Mouse (Mus musculus) urinary bladder, postnatal 14 days (tissue): ENCODE results near the gene Pfkfb4.

ENCODE experiments used
- DNase-seq: peaks from one replicate; pipeline ENCODE4 v3.0.0; 2021; ENCODE audit warnings: low spot score

Pfkfb4 gene

DNA sequence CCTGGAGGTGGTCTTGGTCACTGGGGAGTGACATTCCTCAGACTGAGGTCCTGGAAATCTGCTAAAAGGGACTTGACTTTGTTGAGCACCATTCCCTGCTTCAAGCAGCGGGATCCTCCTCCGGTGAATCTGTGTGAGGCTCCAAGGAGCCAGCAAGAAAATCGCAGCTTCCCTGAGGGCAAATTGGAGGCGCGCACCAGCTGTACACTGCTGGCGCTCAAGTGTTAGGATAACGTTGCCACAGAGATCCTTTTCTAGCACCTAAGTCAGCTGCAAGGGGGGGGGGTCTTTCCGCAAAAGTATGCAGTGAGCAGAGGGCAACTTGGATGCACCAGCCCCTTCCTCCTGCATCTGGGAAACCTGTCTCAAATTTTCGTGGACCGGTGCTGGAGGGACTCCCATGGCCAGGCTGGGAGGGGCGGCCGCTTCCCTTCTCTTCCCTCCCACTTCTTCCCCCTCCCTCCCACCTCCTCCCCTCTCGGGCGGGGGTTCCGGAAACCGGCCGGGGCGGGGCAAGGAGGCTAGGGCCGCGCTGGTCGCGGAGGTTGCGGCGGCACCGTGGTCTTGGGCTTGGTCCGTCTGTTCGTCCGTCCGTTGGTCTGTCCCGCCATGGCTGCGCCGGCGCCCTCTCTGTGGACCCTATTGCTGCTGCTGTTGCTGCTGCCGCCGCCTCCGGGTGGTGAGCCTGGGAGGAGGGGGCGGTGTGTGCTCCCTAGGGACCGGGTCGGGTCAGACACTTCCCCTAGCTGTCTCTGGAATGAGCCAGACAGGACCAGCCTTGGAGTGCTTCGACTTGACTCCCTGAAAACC is 46.7 kb downstream of the Pfkfb4 start, which contains the start of gene Shisa5:
TSS of gene Shisa5 (plus strand) at position 480 of the 810 bp plus-strand sequence.
- peak; percentile 88 for DNase-seq

DNA sequence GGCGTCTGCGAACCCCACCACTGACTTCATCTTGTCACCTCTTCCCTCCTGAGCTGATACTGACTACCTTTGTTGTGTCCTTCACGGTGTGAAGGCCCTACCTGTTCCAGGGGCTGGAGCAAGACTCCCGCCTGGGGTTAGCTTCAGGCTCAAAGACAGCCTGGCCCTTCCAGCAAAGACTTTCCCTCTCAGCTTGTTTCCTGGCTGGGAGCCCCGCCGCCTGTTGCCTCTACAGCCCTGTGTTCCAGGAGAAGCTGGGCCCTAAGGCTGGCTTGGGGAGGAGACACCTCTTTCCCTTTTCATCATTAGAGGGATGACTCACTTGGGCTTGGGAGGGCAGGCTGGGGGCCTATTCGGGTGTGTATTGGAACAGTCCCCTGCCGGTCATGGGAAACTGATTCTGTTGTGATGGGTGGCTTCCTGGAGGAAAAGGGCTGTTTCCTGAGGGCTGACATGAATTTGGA is 47.4 kb downstream of the Pfkfb4 start:
- peak; percentile 62 for DNase-seq

DNA sequence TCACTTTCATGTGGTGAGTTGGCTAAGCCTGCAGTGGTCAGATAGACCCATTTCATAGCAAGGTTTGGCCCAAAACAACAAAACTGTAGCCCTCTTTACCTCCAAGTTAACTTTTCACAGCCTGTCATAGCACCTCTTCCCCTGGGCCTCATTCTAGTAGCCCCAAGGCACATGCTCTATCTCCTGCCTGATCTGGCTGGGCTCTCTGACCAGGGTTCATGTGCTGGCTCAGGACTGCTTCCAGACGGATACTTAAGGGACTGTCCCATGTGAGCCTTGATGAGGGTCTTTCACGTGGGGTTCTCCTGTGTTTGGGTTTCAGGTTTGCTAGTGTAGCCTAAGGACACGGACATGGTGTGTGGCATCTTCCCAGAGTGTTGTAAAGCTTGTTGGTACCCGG is 48.1 kb downstream of the Pfkfb4 start:
- no peak for DNase-seq

DNA sequence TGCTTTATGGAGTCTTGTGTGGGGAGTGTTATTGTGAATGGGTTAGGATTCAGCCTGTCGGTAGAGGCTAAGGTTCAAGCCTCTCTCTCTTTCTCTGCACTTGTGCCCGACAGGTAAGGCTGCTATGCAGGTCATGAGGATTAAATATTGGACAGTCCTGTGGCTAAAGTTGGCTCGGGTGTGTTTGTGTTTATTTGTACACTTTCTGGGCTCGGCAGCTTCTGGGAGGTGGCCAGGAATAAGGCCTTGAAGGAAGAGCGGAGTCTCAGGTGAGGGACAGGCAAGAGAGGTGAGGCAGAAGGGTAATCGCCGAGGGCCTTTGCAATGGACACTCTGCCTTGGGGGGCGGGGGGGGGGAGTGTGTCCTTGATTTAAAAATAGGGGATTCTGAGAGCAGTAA is 48.6 kb downstream of the Pfkfb4 start:
- DNase-seq, result no peak

DNA sequence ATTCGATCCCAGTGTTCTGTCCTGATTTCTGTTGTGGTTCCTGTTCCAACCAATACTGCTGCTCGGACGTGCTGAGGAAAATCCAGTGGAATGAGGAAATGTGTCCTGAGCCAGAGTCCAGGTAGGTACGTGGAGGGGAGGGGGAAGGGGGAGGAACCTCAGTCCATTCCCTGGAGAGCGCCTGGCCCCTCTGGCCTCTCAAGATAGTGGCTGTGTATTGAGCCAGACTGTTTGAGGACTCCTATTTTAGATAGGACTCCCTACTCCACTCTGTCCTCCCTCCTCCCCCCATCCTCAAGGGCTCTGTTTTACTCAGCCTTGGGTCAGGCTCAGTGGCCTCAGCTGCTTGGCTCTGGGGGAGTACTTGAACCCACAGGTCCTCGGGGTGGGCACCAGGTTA is 49.3 kb downstream of the Pfkfb4 start:
- no peak for DNase-seq

DNA sequence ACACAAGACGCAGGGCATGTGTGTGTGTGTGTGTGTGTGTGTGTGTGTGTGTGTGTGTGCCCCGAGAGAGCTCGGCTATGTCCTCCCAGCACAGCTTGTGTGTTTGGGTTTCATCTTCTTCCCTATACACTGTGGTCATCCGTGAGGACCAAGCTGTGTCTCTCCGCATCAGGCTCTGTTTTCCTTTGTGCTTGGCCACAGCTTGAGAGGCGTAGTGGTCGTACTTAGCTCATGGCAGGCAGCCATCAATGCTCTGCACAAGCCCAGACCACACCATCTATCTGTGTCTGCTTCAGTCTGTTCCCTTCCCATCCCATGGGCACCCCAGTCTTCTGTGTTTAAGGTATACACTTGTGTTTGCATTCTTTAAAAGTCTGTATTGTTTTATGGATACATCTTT is 49.8 kb downstream of the Pfkfb4 start:
- no peak for DNase-seq

DNA sequence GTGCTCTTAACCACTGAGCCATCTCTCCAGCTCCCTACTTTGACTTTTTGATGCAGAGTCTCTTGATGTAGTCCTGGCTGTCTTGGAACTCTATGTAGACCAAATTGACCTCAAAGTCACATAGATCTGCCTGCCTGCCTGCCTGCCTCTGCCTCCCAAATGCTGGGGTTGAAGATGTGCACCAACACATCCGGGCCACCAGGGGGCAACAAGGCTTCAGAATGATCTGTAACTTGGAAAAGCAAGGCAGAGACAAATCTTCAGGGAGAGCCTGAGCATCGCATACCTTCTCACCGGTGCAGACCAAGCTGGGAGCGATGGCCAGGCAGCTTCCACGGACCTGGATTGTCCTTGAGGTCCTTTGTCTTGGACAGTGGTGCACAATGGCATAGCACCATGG is 54.7 kb downstream of the Pfkfb4 start:
- DNase-seq, result no peak

DNA sequence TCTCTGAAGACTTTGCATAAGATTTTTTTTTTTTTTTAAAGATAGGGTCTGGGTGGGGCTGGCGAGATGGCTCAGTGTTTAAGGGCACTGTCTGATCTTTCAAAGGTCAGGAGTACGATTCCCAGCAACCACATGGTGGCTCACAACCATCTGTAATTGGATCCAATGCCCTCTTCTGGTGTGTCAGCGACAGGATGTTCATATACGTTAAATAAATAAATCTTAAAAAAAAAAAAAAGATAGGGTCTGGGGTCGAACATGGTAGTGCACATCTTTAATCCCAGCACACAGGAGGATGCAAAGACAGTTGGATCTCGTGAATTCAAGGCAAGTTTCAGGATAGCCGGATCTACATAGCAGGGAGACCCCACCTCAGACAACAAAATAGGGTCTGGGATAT is 57.7 kb downstream of the Pfkfb4 start:
- no peak for DNase-seq

DNA sequence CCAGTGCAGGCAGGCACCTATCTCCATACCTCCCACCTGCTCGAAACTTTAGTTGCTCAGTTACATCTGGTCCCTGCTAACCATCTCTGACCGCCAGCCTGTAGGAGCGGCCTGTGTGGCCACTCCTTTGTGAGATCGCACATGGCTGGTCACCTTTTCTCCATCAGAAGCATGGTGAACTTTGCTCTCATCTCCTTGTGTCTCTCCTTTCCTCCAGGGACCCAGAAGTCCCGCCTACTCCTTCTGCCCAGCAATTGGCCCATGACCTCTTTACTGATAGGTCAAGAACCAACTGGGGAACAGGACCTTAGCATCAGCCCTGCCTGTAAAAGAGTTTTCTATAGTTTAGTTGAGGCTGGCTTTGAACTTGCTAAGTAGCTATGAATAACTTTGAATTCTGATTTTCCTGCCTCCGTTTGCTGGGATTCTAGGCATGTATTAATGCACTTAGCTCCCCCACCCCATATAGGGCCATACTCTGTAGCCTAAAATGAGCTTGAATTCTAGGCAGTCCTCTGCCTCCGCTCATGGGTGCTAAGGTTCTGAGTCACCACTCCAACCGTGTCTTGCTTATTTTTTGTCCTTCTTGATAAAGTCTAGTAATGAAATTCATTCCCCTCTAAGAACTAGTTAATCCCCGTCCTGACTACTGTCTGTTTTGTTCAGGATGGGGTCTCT is 58.6 kb downstream of the Pfkfb4 start:
- DNase-seq, result no peak

DNA sequence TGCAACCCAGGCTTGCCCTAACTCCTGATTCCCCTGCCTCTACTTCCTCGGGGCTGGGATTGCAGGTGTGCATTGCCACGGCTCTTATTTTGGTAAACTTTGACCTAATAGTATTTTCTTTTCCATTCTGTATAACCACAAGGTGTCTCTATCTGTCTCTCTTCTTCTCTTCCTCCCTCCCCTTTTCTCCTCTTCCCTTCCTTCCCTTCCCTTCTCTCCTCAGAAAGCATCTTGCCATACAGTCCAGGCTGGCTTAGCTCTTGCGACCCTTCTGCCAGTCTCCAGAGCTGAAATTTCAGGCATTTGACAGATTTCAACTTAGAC is 59.1 kb downstream of the Pfkfb4 start:
- DNase-seq, result no peak

DNA sequence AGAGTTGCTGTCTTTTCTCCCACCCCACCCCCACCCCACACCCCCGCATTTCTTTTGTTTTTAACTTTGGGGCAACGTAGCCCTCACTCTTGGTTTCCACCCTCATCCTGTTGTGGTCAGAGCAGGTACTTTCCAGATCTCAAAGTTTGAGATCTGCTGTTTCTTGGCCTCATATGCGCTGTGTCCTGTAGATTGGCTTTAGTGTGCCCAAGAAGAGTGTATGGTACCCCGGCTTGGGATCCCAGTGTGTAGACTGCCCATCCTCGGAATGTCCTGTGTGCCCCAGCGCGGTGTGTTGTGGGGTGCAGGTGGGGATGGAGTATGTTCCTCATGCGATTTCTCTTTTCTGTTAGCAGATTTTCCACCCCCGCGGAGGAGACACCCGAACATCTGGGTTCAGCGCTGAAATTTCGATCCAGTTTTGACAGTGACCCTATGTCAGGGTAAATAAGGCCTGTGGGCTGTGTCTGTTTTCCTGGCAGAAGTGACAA is 59.5 kb downstream of the Pfkfb4 start:
- no peak for DNase-seq

DNA sequence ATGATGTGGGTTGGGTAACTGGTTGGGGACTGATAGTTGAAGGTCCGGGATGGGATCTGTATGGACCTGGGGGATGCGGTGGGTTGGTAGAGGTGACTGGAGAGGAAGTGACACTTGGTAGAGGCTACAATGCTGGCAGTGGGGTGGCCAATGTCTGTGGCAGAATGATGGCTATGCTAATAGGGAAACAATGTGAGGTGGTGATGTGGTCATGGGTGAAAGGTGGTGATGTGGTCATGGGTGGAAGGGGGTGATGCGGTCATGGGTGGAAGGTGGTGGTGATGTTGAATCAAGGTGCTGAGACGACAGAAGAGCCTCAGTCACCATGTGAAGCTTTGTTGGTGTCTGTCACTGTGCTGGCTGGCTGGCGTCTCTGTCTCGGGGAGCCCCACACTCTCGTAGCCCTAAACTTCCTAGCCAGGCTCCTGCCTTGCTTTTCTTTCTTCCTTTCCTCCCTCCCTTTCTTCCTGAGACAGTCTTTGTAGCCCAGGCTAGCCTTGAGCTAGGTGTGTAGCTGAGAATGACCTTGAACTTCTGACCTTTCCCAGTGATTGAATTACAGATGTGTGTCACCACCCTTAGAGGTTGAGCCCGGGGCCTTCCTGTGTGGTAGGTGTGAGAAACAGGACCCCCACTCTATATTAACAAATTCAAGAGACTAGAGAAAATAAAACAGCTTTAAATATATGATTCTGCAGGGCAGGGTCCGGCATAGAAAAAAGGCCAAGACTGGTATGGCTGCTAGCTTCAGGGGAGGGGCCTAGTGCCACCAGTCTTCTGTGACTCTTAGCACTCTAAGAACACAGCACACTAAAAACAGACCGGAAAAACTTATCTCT is 60.3 kb downstream of the Pfkfb4 start:
- DNase-seq, result no peak

DNA sequence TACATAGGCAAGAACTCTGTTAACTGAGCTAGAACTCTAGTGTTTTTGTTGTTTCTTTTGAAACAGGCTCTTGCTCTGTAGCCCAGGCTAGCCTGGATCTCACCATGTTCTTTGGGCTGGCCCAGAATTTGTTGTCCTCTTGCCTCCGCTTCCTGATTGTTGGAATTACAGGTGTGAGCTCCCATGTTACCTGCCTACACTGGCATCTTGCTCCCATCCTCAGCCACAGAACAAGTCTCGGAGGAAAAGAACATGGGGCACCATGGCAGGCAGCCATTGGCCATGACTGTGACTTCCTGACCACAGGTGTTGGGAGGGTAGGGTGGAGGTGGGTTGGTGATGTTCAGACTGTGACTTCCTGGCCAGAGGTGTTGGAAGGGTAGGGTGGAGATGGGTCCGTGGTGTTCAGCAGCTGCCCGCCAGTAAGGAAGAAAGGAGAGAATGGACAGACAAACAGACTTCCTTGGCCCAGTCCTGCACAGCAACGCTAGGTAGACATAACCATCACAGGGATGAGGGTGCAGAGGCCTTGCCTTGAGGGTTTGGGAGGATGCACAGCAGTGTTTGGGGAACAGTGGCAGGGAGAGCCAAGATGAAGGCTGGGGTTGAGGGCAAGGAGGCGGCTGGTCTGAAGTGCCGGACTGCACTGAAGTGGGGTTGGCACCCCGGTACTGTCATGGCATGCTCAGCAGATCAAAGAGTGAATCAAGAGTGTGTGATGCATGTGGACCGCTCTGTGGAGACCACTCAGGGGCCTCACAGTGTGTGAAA is 61.1 kb downstream of the Pfkfb4 start:
- no peak for DNase-seq

DNA sequence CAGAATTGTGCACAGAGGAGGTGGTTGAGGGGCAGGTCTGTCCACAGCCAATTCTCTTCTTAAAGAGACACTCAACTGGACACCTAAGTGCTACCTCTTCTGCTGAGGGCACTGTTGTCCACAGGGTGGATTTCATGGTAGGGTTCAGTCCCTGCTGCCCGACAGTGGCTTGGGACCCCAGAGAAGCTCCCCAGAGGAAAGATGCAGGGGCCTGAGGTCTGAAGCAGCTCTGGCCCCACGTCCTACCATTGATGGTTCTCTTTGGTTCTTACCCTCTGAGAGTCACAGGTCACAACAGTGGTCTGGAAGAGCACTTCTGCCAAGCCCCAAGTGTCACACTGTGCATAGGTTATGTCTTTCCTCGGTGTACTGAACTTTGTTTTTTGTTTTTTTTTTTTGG is 61.8 kb downstream of the Pfkfb4 start:
- DNase-seq, result no peak

DNA sequence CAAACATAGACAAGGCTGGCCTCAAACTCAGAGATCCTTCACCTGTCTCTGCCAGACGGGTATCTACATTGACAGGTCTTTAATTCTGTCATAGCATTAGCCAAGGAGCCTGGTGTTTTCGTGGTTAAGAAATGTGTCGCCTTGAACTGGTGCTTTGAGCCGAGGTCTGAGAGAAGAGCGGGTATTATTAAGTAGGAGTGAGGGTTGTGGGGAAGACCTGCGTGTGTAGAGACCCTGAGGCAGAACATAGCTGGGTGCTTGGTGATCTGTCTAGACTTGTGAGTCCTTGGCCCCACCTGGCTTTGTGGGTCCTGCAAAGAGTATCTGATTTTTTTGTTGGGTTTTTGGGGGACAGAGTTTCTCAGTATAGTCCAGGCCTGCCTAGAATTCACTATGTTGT is 62.3 kb downstream of the Pfkfb4 start:
- no peak for DNase-seq

DNA sequence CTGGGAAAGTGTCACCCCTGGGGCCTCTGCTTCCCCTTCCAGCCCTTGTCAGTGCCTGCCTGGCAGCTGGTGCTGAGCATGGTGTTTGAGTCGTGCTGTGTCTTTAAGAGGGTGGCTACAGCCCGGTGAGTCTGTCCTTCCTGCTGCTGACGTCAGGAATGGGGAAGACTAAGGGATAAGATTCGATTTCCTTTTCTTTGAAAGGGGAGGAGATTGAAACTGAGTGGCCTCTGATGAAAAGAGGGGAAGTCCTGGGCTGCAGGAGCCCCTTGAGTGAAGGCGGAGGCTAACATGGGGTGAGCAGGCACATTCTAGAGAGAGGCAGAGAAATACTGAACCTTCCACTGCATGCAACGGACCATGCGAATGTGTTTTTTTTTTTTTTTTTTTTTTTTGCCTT is 63.1 kb downstream of the Pfkfb4 start:
- DNase-seq, result peak; percentile 70

DNA sequence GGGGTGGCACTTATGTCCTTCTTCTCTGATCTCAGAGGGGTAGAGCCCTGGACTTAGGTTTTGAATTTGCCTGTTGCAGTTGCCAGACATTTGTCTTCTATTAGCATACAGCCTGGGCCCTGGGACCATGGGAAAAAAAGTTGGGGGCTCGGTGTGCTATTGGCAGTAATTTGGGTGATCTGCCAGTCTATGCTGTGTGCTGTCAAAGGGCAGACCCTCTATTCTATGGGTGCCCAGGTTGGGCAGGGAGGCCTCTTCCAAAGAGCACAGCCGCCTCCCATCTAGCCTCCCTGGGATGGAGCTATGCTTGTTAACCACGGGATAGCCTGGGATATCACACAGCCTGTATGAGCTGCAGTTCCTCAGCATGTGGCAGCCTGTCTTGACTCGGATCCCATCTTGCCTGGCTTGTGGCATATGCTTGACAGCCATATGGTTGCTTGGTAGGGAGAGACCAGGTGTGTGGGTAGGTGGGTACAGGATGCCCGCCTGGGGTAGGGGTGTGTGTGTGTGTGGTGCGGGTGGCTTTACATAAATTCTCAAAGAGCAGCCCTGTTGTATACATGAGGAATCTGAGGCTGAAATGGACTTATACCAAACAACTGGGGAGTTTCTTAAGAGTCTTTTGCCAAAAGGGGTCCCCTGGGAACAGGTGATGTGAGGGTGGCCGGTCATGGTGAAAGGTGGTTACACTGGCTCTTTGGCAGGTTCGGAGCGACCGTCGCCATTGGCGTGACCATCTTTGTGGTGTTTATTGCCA is 63.9 kb downstream of the Pfkfb4 start:
- DNase-seq, result no peak

DNA sequence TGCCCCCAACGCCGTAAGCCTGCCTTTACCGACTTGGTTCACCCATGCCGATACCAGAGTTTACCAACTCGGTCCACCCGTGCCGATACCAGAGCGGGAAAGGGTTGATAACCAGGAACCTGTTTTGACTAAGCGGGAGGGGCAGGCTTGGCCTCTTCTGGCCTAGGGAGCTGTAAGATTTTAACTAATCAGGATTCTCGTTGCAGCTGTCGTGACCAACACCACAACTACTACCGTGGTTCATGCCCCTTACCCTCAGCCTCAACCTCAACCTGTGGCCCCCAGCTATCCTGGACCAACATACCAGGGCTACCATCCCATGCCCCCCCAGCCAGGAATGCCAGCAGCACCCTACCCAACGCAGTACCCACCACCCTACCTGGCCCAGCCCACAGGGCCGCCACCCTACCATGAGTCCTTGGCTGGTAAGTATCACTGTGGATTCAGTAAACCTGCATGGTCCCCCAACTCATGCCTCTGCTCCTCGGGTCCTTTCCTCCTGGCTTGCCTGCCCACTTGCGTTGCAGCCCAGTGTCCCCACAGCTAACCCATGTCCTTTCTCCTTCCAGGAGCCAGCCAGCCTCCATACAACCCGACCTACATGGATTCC is 64.6 kb downstream of the Pfkfb4 start:
- no peak for DNase-seq

DNA sequence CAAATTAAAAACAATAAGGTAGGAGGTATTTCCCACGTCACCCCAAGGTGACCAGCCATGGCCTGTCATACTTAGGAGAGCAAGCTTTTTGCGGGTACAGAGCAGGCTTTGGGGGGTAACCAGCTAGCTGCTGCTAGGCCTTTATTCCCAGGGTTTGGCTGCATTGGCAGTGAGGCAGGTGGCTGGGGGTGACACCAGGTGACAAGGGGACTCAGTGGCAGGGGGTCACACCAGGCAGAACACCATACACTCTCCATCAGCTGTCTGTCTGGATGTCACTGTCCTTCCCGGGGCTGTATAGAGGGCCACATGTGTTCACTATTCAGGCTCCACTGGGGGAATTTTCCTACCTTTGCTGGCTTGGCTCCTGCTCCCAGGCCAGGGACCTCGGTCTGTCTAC is 65.3 kb downstream of the Pfkfb4 start:
- no peak for DNase-seq

DNA sequence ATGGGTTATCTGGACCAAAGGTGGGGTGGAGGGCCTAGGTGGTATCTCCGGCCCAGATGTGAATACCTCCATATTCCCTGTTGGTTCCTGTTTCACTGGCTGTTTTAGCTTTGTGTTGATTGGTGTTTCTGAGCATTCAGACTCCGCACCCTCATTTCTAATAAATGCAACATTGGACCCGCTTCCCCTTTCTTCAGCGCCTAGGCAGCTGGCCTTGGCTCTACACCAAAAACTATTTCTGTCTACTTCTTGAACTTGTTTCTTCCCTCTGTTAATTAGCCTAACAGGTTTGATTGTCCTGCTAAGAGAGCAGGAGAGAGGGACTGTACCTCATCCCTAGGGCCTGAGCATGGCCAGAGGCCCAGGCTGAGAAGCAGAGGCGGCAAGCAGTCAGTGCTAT is 66.0 kb downstream of the Pfkfb4 start:
- DNase-seq, result no peak
